Mouse (Mus musculus) MN1 (cell line): ENCODE data around the gene Minar1.
A peak's percentile ranks its signal among the peaks of the same experiment; 100 is the strongest.

Experiments
- DNase-seq: peaks from one replicate; pipeline ENCODE4 v3.0.0-alpha.2; 2016; ENCODE audit warnings: low spot score

Gene Minar1

DNA sequence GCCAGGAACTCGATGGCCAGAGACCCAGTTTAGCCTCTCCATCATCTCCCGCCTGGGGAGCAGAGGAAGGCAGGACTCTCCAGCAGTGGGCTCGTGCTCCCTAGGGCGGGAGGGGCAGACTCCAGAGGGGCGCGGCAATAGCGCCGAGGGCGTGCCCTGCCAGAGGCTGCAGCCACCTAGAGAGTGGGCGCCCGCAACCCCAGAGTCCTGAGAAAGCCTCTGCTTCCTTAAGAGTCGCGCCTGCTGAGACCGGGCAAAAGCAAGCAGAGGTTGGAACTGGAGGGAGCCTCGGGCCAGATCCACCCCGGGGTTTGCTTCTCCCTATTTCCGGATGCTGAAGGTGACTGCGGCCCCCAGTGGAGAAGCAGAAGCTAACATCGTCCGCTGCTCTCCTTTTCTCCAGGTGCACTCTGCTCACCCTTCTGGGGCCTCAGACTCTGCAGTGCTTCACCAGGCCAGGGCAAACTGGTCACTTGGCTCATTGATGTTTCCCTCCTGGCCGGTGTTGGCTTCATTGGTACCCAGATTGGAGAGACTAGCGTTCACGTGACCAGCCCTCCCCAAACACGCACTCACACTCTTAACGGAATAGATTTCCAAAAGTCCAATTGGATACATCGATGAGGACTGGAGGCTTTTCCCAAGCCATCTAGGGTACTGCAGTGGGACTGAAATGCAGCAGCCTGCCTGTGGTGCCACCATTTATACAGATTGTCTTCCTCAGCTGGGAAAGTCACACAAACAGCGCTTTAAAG is at the start of gene Minar1:
Minar1 (minus strand) TSS at position 120 of the 755 bp plus-strand sequence.
- DNase-seq: no peak

DNA sequence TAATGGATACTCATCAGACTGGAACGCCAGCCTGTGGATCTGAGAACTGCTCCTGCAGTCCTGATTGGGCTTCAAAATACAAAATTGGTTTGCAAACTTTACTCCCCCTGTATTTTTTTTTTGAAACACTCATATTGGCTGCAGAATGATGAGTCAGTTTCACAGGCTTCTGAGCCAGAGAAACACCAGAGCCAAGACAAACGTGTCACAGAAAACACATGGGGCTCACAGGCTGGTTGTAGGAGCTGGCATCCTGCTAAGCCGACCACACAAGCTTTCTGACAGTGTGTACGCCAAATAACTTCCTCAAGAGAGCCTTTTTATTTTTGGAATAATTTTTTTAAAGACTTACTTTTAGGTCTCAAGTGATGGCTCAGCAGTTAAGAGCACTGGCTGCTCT is 47.0 kb upstream of the Minar1 start:
- no peak for DNase-seq

DNA sequence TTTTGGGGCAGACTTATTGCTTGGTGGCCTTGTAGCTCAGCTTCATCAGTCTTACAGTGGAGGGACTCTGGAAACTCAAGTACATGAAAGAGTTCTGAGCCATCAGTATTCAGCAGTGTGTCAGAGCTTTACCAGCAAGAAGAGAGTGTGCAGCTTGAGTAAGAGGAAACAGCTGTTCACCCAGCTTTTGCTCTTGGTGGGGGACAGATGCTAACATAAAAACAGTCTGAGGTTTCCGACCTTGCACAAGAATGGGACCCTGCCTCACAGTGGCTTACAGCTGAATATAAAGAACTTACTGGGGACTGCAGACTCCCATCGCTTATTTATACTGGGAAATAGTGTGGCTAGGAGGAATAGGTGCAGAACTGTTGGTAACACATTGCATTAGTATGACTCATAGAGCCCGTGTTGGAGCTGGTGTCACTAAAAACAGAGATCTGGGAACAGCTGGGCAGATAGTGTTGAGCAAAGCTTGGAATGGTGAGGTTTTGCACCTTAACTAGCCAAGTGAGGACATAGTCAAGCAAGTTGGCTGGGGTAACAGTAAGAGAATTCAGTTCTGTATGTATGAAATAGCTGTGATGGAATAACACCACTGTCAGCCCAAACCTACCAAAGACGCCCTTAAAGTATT is 44.5 kb upstream of the Minar1 start:
- no peak for DNase-seq

DNA sequence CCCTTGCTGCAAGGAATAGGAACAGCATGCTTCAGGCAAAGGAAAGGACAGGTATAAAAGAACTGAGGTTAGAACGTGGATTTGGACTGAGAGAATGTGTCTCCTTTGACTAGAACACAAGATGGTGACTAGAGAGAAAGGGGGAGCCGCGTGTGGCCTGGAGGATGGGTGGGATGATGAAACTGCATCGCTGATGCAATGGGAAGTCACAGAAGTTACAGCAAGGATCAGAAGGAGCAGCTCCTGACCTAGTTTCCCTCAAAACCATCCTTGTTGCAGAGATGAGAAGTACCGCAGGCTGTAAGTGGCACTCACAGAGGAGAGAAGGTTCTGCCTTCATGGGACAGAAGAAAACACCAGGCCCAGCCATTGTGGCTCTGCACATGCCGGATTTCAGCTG is 28.0 kb upstream of the Minar1 start:
- peak; percentile 11 for DNase-seq

DNA sequence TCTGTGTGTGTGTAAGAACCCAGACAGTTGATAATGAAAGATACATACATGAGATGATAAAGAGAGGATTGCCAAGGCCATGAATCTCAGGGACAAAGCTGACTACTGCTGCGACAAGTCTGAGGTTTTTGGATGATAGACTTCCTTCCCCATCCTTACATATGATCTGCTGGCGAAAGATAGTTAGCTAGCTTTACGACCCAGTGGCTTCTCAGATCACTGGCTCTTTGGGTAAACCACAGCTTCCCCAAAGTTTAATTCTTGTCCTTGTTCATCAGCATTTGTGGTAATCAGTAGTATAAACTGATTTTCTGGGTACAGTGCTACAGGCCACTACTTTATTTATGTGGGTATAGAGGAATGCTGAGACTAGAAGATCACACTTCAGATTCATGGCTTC is 14.5 kb upstream of the Minar1 start:
- DNase-seq: no peak

DNA sequence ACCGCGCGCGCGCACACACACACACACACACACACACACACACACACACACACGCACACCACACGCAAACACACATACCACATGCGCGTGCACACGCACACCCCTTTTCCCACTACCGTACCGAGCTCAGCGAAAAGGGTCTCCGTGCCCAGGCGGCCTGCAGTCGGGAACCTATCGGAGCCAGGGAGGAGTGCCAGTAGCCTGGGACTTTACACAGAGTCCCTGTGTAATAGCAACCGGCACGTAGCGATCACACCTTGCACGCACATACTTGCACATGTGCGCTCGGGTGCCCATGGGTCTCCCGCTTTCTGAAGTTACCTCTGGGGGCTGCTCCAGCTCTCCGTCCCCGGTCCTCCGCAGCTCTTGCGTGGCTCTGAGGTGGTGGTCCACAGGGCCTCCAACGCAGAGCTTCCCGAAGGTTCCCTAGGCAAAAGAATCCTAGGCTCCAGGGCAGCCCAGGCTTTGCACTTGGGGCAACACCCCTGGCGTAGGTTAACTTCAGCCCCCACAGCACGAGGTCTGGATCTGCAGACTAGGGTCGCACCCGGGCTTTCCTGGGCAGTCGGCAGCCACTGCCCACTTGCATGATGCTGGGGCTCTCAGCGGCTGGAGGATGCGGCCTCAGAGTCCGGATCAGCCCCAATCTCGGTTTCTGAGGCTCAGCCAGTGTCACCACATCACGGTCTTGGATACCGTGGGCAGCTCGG is 474 bp downstream of the Minar1 start:
- DNase-seq: no peak

DNA sequence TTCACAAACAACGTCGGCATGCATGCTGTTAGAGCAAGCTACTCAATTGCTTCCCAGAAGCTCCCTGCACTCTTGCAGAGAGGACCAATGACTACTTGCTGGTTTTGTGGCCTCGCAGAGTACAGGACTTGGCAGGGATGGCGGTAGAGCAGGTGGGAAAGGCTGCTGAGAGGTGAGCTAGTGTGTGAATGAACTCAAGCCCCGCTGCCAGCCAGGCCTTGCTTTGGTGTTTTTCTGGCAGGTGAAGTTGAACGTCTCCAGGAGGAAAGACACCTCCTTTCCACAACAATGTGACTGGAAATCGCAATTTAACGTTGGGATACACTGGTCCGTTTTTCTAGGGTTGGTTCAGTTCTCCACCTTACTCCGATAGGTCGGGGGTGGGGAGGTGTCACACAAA is 1.2 kb downstream of the Minar1 start:
- no peak for DNase-seq

DNA sequence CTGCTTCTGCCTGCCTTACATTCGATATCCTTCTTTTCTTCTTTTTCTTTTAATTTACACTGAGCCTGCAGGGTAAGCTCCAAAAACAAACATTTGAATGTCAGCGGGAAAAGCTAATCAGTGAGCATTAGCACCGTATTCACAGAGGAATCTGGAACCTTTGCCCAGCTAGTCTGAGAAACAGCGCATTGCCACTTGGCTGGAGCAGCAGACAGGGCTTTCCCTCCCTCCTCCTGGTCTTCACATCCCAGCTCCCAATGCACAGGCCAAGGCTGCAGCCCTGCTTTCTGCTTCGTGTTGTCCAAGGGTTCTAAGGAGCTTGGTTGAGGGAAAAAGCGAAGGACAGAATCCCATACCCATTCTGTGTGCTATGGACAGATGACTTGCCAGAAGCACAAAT is 2.6 kb downstream of the Minar1 start:
- no peak for DNase-seq

DNA sequence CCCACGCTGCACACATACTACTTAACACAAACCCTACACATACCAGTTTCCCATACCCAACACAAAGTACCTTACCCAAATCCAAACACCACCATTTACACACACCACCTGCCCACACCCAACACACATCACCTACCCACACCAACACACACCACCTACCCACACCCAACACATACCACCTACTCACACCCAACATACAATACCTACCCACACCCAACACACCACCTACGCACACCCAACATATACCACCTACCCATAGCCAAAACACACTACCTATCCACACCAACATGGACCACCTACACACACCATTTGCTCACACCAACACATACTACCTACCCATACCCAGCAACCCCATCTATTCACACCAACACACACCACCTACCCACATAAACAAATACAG is 6.0 kb downstream of the Minar1 start:
- no peak for DNase-seq

DNA sequence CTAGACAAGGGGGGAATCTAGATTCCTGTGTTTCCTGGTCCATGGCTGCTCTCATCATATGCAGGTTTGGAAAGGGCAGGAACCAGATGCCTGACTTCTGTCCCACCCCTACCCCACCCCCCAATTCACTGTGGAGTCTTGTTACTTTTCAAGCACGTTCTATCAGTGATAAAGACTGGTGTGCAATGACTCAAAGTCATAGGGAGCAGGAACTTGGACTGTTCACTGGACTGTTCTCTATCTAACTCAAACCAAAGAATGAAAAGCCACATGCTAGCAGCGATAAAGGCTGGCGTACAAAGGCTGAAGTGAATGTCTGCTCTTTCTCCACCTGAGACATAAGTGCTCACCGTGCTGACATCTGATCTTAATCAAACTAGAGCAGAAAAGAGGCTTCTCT is 12.3 kb downstream of the Minar1 start:
- no peak for DNase-seq

DNA sequence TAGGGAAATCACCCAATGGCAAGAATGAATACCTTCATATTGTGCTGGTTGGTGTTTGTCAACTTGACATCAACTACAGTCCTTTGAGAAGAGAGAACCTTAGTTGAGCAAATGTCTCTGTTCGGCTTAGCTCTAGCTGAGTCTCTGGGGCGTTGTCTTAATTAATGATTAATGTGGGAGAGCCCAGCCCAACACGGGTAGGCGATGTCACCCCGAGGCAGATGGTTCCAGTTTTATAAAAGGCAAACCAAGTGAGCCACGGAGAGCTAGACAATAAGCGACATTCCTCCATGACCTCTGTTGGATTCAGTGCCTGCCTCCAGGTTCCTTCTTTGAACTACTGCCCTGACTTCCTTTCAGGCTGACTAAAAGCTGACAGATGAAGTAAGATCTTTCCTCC is 15.6 kb downstream of the Minar1 start:
- no peak for DNase-seq

DNA sequence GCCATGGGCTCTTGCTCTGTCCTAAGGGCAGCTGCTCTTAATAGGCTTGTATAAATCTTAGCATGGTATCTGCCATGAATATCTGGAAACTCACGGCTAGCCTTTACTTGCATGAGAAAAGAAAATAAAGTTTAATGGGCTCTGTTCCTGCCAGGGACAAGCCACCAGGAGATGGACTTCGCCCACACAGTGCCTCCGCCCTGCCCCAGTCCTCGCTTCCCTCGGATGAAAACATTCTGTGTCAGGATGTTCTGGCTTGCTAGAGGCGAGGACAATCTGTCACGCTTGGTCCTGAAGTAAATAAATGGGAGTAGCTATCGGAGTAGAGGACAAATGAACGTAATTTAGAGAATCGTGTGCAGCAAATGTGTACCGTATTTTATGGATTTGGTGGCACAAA is 16.7 kb downstream of the Minar1 start:
- no peak for DNase-seq

DNA sequence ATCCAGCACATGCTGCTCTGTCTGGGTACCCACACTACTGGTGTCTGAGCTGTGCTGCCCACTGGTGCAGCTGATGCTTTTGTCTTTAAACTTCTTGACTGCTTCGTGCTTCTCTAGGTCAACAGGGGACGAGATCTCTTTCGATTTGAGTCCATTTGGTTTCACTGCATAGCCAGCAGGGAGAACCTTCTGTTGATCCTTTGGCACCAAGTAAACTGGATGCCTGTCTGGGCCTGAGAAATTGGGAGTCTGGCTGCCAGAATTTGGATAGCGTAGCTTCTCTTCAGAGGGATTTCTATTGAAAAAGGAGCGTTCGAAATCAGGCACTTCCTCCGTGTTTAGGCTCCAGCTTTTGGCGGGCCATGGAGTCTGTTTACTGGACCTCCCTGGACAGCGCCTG is 21.0 kb downstream of the Minar1 start:
- no peak for DNase-seq

DNA sequence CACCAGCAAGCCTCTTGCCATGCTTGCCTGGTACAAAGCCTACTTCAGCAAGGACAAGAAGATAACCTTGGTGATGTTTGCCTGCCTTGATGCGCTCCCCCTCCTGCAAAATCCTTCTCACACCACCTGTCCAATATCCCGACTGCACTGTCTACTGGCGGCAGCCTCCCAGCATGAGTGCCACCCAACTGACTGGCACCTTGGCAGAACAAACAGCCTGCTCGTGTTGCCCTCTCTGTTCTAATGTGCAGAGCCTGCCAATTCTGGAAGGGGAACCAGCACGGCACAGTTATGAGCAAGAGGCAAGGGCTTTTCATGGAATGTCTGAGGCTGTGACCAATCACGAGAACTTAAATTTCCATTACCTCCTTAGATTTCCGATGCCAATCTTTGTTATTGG is 22.2 kb downstream of the Minar1 start:
- no peak for DNase-seq

DNA sequence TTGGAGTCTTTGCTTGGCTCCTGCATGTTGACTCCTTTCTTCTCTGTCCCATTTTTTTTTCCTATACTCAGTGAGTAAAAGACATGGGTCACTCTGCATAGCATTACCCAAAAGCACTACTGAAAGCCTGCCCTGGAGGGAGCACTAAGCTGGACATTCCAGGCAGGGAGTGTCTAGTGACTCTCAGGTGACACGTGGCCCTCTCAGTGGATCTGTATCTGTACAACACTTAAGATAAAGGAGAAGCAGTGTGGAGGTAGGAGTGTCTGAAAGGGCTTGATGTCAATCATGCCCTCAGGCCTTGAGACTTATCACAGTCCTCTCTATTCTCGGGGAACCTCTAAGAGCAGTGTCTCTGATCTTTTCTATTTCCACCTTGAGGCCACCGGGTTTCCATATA is 25.9 kb downstream of the Minar1 start:
- DNase-seq: no peak

DNA sequence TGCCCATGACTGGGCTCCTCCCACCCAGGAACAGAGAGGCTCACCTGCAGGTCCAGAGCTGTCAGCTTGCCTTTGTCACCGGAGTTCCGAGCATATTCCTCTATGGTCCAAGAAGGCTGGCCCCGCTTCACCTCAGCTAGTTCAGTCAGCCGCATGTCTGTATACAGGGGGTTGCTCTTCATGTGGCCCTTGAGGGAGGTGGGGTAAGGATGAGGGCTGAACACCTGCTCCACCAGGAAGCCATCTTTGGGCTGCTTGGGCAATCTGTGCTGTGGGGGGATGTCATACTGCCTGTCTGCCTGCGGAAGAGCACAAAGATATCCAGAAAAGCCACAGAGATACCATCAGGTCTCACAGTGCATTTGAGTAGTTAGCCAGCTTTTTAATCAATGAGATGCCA is 26.5 kb downstream of the Minar1 start:
- no peak for DNase-seq

DNA sequence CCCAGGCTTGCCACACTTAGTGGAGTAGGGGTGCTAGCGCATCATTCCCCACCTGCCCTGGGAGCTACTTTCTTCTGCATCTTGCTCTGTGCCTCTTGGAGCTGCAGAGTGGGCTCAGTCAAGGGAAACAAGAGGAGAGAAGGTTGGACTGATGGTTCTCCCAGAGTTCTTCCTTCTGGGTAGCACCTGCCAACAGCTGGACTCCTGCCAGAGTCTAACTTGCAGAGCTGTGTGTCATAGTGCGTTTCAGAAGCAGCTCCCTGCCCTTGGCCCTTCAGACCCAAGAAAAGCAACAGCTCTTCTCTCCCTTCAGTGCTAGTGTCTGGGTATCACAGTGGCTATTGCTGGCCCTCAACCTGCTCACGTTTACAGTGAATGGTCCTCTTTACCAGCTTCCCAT is 30.5 kb downstream of the Minar1 start:
- no peak for DNase-seq

DNA sequence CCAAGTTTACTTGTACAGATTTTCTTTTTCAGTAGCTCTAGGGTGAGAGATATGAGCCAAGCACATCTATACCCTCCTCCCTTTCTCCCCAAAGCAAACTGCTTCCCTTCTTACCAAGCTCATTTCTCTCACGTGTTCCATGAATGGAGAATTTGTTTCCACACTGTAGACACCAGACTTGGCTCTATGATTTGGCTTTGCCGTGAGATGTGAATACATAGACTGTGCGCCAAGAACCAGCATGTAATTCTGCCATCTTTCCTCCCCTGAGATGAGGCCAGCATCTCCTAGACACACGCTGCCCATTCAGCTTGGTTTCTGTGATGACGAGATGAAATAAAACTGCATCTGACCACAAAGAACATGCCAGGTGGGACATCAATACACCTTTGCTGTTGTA is 44.5 kb downstream of the Minar1 start:
- DNase-seq: no peak

DNA sequence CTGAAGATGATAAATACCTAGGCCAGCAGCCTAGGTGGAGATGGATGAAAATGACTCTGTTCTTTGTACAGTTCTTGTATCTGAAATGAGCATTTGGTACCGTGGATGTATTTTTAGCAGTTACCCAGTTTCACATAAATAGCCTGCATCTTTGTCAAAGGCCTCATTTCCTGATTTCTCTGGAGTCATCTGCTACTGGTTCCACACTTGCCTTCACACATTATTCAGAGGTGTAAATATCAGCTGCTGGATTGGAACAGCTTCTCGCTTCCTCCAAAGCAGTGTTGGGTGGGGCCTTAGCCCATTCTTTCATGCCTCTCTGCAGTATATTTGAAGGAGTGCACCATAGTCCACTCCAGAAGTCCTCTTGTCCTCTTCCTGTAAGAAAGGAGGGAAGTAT is 70.3 kb downstream of the Minar1 start:
- no peak for DNase-seq
